Mouse (Mus musculus): Measurements from ENCODE around the gene Cdkn2c. TPM values are rescaled to one million over a fixed set of nuclear protein-coding genes. Genes with fewer than 3 reads are reported as not detected.

Cdkn2c gene
- total and polyA plus RNA-seq, 3 experiments: 18.6 to 26.8 TPM; not detected in 1

DNA sequence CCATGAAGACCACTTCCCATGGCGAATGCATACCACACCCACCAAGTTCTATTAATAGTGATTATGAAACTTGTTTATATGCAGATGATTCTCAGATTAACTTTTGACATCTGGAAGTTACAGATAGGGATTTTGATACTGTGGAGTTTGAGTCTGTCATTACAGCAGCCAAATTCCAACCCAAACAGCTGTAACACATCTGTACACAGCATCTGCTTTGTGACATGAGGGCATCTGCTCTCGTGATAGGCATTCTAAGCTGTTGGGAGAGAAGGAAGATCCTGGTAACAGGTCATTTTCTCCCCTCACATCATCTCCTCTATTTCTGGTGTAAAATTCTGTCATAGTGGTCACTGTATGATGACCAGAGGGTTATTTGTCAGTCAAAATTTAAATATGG is 36.8 kb downstream of the Cdkn2c start:
- no peaks in the 10 kb centered on the region for H3K9me3 ChIP-seq (replicated peaks; ENCODE audit: insufficient read depth, low read length)
- DNase-seq (ENCODE audit: low read depth, low spot score): no peak
- H3K27me3 ChIP-seq (ENCODE audit: control insufficient read depth in 1 of 2, insufficient read depth in 2 of 2, low read length in 2 of 2): no peaks in the 10 kb centered on the region; a peak in 1 of 4 replicates
- TF ChIP-seq CHD2 (IDR thresholded peaks at IDR 0.05; ENCODE audit: low read length) (no peak), KAT2A (conservative IDR thresholded peaks at IDR 0.05; ENCODE audit: low read depth, low read length) (no peak), CTCF (IDR thresholded peaks at IDR 0.05 in 2 of 3, conservative IDR thresholded peaks at IDR 0.05 in 1 of 3; ENCODE audit: control insufficient read depth in 1 of 3, insufficient read depth in 1 of 3, low read depth in 2 of 3, low read length in 3 of 3, poor library complexity in 1 of 3, severe bottlenecking in 1 of 3) (no peak), NELFE (IDR thresholded peaks at IDR 0.05; ENCODE audit: low read depth, low read length) (no peak), ZNF384 (IDR thresholded peaks at IDR 0.05; ENCODE audit: low read depth, low read length) (no peak), GABPA (IDR thresholded peaks at IDR 0.05; ENCODE audit: low read depth, low read length) (no peak), JUND (IDR thresholded peaks at IDR 0.05; ENCODE audit: low read depth, low read length) (no peak), TAL1 (IDR thresholded peaks at IDR 0.05; ENCODE audit: low read length) (no peak), UBTF (IDR thresholded peaks at IDR 0.05; ENCODE audit: borderline replicate concordance, insufficient read depth, low read depth, low read length) (no peak), MXI1 (IDR thresholded peaks at IDR 0.05; ENCODE audit: low read depth, low read length) (no peak), ZMIZ1 (IDR thresholded peaks at IDR 0.05; ENCODE audit: low read depth, low read length) (no peak), ZC3H11A (IDR thresholded peaks at IDR 0.05; ENCODE audit: low read depth, low read length) (no peak), ETS1 (IDR thresholded peaks at IDR 0.05; ENCODE audit: low read depth, low read length) (no peak), POLR2AphosphoS2 (IDR thresholded peaks at IDR 0.05; ENCODE audit: low read length) (no peak), USF2 (IDR thresholded peaks at IDR 0.05; ENCODE audit: borderline replicate concordance in 1 of 2, insufficient read depth in 1 of 2, low read depth in 1 of 2, low read length in 2 of 2) (no peak), RAD21 (IDR thresholded peaks at IDR 0.05; ENCODE audit: low read depth, low read length) (no peak), SMC3 (IDR thresholded peaks at IDR 0.05; ENCODE audit: low read depth, low read length) (no peak), SIN3A (IDR thresholded peaks at IDR 0.05; ENCODE audit: low read length) (no peak), ZKSCAN1 (IDR thresholded peaks at IDR 0.05; ENCODE audit: low read depth, low read length) (no peak), E2F4 (IDR thresholded peaks at IDR 0.05; ENCODE audit: borderline replicate concordance, low read depth, low read length) (no peak)
- no peak overlapping the region for H3K27ac ChIP-seq (ENCODE audit: control insufficient read depth, low read depth, low read length)
- no peak overlapping the region for H3K9ac ChIP-seq (ENCODE audit: control insufficient read depth, low read depth, low read length, poor library complexity, severe bottlenecking)
- no peaks in the 10 kb centered on the region for H3K4me1 ChIP-seq (ENCODE audit: control insufficient read depth in 1 of 2, insufficient read depth in 2 of 2, low read length in 2 of 2)
- H3K36me3 ChIP-seq (ENCODE audit: control insufficient read depth in 1 of 2, insufficient read depth in 2 of 2, low read length in 2 of 2): no peaks in the 10 kb centered on the region
- H3K4me3 ChIP-seq (ENCODE audit: control insufficient read depth in 1 of 2, insufficient read depth in 1 of 2, low read depth in 2 of 2, low read length in 2 of 2): no peak overlapping the region
- H3K79me2 ChIP-seq (ENCODE audit: control insufficient read depth, insufficient read depth, low read length, poor library complexity): no peaks in the 10 kb centered on the region

DNA sequence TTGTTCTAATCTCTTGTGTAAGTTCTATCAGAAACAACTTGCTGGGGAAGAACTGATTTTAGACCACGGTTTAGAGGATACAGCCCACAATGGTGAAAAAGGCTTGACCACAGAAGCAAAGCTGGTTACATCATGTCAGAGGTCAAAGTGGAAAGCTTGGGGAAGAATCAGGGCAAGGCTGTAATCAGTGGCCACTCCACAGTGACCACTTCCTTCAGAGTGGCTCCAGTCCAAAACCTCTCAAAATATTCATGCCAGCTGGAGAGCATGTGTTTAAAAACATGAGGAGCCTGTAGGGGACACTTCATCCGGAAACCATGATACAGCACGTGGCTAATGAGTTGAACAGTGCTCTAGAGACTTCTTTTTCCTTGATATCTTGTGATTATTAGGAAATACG is 54.4 kb downstream of the Cdkn2c start:
- no peaks in the 10 kb centered on the region for H3K36me3 ChIP-seq (ENCODE audit: control insufficient read depth in 1 of 2, insufficient read depth in 2 of 2, low read length in 2 of 2)
- no peak for DNase-seq (ENCODE audit: low read depth, low spot score)
- H3K4me3 ChIP-seq (ENCODE audit: control insufficient read depth in 1 of 2, insufficient read depth in 1 of 2, low read depth in 2 of 2, low read length in 2 of 2): no peak overlapping the region
- no peaks in the 10 kb centered on the region for H3K9me3 ChIP-seq (replicated peaks; ENCODE audit: insufficient read depth, low read length)
- H3K27me3 ChIP-seq (ENCODE audit: control insufficient read depth in 1 of 2, insufficient read depth in 2 of 2, low read length in 2 of 2): no peaks in the 10 kb centered on the region; a peak in 1 of 4 replicates
- no peaks in the 10 kb centered on the region for H3K79me2 ChIP-seq (ENCODE audit: control insufficient read depth, insufficient read depth, low read length, poor library complexity)
- H3K9ac ChIP-seq (ENCODE audit: control insufficient read depth, low read depth, low read length, poor library complexity, severe bottlenecking): no peak overlapping the region
- no peak for TF ChIP-seq USF2 (IDR thresholded peaks at IDR 0.05; ENCODE audit: borderline replicate concordance in 1 of 2, insufficient read depth in 1 of 2, low read depth in 1 of 2, low read length in 2 of 2)
- TF ChIP-seq MEF2A (IDR thresholded peaks at IDR 0.05; ENCODE audit: extremely low read depth, insufficient replicate concordance, low read depth, low read length, poor library complexity, severe bottlenecking): no peak
- TF ChIP-seq NELFE (IDR thresholded peaks at IDR 0.05; ENCODE audit: low read depth, low read length): no peak
- TF ChIP-seq SMC3 (IDR thresholded peaks at IDR 0.05; ENCODE audit: low read depth, low read length): no peak
- no peak for TF ChIP-seq ZMIZ1 (IDR thresholded peaks at IDR 0.05; ENCODE audit: low read depth, low read length)
- no peaks in the 10 kb centered on the region for H3K4me1 ChIP-seq (ENCODE audit: control insufficient read depth in 1 of 2, insufficient read depth in 2 of 2, low read length in 2 of 2)
- no peak overlapping the region for H3K27ac ChIP-seq (ENCODE audit: control insufficient read depth, low read depth, low read length)

Other genes with a start within 250 kb of the Cdkn2c start
- 7.9 and 8.7 TPM in 2 replicates for gene Rnf11, start 182.5 kb downstream of the Cdkn2c start, total RNA-seq (2012; rRNA removed)
- 1 to 10 TPM in 1 of 2 experiments, not detected in 1; 8.6 TPM for gene Rnf11, start 182.5 kb downstream of the Cdkn2c start, polyA plus RNA-seq (2012; ENCODE audit: insufficient read depth in 1 of 2, insufficient read length in 2 of 2, low read depth in 1 of 2, low replicate concordance in 2 of 2, missing spikeins in 1 of 2)
- gene 4930522H14Rik, start 135.9 kb downstream of the Cdkn2c start, total RNA-seq (2012; rRNA removed): not detected in 2 replicates
- not detected for gene 4930522H14Rik, start 135.9 kb downstream of the Cdkn2c start, polyA plus RNA-seq (2012; ENCODE audit: insufficient read depth in 1 of 2, insufficient read length in 2 of 2, low read depth in 1 of 2, low replicate concordance in 2 of 2, missing spikeins in 1 of 2)
- gene Faf1, start 9.4 kb upstream of the Cdkn2c start, total RNA-seq (2012; rRNA removed): 37.6 and 39.2 TPM in 2 replicates
- 10 to 100 TPM in 1 of 2 experiments, not detected in 1; 36.5 TPM for gene Faf1, start 9.4 kb upstream of the Cdkn2c start, polyA plus RNA-seq (2012; ENCODE audit: insufficient read depth in 1 of 2, insufficient read length in 2 of 2, low read depth in 1 of 2, low replicate concordance in 2 of 2, missing spikeins in 1 of 2)